Mouse (Mus musculus): ENCODE results near the gene Tspan10. TPM values are rescaled to one million over a fixed set of nuclear protein-coding genes. Genes with fewer than 3 reads are reported as not detected.

Gene Tspan10
- total RNA-seq, 2 experiments from 2014 or later: 1.8 TPM; not detected in 1

DNA sequence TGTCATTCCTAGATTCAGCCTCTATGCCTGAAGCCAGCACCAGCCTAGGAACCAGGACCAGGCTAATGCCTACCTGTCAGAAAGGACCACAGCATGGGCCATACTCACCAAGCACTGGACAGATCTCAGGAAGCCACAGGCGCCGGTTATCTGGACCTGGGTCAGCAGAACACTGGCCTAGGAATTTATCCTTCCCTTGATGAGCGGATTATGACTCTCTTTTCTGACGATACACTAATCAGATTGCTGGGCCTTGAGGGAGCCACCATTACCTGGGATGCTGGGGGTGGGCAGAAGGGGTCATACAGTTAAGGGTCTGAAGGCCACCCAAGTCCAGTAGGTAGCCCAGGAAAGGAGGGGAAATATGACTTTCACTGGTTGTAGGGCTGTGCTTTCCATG lies 10.9 kb downstream of the Tspan10 start, which contains the start of gene Pde6g:
Gene Pde6g, minus strand, starts transcription at position 195 of the 400 bp plus-strand sequence.
- intact Hi-C loops (cut with DNase I): no loop called here

DNA sequence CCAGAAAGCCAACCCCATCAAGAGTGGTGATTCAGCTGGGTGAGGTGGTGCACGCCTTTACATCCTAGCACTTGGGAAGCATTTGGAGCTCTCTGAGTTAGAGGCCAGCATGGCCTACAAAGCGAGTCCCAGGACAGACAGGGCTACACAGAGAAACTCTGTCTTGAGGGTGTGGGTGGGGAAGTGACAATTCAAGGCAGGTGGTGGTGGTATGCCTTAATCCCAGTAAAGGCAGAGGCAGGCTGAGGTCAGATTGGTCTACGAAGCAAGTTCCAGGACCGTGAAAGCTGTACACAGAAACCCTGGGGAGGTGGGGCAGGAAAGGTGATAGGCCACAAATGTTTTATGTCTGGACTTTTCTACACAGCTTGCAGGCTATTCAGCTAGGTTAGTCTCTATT lies 12.5 kb downstream of the Tspan10 start:
- intact Hi-C loops (cut with DNase I): no loop called here

More for the DNA sequence above, 10.9 kb downstream of the Tspan10 start, which contains the start of gene Pde6g:
- DNase-seq (ENCODE audit: low spot score in 2 of 2): no peak

DNA sequence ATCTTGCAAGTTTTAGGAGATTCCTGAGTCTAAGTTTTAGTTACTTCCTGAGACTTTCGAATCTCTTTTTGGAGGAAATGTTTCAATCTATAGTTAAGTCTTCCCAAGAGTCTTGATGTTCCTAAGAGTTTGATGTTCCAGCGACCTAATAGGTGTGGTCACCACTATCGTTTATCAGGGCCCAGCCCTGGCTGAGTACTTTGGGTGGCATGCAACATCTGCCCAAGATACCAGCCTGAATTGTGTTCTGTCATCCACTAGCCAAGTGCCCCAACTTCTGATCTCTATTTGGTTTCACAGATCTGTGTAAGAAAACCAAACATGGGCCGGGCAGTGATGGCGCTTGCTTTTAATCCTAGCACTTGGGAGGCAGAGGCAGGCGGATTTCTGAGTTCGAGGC lies 13.0 kb downstream of the Tspan10 start:
- DNase-seq (ENCODE audit: low spot score in 2 of 2): no peak
- intact Hi-C loops (cut with DNase I): no loop called here

More for the DNA sequence above, 12.5 kb downstream of the Tspan10 start:
- no peak for DNase-seq (ENCODE audit: low spot score in 2 of 2)

DNA sequence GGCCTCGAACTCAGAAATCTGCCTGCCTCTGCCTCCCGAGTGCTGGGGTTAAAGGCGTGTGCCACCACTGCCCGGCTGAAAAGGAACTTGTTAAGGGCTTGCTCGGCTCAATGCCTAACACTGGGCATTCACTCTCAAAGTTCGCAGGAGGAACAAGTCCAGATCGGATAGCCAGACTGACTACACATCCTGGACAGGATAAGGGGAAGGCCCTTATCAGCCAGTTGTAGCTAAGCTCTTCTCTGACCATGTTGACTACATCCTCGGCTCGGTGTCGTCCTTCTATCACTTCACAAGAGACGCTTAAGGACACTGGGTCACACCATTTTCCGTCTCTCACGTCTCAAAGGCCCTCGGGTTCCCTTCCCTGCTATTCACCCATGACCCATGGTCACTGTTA lies 14.9 kb downstream of the Tspan10 start:
- intact Hi-C loops (cut with DNase I): no loop called here
- DNase-seq (ENCODE audit: low spot score in 2 of 2): no peak

DNA sequence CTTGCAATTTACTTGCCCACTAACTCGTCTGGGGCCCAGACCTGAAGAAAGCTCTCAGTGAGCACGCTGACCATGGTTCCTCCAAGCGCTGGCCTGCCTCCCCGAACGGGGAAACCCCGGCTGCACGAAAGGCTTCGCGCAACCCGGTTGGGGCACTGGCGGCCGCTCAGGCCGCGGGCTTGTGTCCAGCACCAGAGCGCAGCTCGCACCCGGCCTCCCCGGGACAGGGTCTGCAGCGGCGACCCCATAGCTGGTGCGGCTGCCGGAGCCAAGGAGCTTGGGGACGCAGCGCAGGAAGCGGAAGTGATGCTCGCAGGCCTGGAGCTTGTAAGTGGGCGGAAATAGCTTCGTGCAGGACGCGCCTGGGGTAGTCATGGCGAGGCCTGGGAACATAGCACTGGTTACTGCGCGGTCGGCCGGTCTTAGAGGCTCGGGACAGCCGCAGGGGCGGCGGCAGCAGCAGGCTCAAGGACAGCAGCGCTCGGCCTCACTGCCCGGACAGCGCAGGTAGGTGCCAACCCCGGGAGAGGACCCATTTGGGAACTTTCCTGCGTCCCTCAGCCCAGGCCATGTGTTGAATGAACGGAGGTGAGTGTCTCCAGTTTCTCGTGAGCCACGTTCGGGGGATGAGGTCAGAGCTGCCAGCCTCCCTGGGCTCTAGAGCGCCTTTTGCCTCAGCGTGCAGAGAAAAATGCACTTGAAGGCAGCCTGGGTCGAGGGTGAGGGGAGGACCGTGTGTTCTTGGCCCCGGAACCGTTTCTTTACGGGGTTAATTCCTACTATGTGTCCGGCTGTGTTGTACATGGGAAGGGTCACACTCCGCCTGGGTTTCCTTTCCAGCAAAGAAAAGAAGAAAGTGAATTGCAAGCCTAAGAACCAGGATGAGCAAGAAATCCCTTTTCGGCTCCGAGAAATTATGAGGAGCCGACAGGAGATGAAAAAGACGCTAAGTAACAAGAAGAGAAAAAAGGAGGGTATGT lies 15.6 kb downstream of the Tspan10 start, which contains the start of the genes Oxld1 and Ccdc137:
Gene Oxld1, minus strand, starts transcription at position 297 of the 980 bp plus-strand sequence.
Gene Ccdc137, plus strand, starts transcription at position 344 of the 980 bp plus-strand sequence.
- intact Hi-C loops (cut with DNase I): no loop called here
- peak; percentile 82 to 85 for DNase-seq (ENCODE audit: low spot score in 2 of 2)

DNA sequence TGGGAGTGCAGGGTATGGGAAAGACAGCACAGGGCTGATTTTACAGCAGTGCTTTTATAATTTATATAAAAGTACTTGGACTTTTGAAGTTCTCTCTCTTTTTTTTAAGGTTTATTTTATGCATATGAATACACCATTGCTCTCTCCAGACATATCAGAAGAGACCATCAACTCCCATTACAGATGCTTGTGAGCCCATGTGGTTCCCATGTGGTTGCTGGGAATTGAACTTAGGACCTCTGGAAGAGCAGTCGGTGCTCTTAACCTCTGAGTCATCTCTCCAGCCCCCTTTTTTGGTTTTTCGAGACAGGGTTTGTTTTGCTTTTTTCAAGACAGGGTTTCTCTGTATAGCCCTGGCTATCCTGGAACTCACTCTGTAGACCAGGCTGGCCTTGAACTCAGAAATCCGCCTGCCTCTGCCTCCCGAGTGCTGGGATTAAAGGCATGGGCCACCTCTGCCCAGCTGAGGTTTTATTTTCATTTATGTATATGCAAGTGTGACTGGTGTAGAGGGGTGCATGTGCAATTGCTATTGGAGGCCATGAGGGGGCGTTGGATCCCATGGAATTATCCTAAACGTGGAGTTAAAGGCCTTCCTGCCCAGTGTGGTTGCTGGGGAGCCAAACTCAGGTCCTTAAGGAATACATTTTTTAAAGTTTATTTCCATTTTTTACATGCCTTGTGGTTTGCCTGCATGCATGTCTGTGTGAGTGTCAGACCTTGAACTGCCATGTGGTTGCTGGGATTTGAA lies 16.6 kb downstream of the Tspan10 start:
- intact Hi-C loops (cut with DNase I): no loop called here
- no peak for DNase-seq (ENCODE audit: low spot score in 2 of 2)

DNA sequence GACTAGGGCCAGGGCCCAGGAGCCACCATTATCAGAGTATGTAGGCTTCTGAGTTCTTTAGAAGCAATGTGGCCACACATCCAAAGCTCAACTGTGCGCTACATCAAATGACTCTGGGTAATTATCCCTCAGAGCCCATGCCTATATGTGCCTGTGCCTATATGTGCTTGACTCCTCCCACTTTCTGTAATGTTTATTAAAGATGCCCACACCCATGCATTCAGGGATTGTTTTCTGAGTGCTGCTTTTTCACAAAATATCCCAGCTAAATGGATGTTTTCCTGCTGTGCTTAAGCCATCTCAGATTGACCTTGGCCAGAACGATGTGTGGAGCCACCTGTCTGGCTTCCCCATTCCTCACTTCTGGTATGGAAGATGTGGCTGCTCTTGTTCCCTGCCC lies 21.1 kb downstream of the Tspan10 start:
- intact Hi-C loops (cut with DNase I): no loop called here
- no peak for DNase-seq (ENCODE audit: low spot score in 2 of 2)

DNA sequence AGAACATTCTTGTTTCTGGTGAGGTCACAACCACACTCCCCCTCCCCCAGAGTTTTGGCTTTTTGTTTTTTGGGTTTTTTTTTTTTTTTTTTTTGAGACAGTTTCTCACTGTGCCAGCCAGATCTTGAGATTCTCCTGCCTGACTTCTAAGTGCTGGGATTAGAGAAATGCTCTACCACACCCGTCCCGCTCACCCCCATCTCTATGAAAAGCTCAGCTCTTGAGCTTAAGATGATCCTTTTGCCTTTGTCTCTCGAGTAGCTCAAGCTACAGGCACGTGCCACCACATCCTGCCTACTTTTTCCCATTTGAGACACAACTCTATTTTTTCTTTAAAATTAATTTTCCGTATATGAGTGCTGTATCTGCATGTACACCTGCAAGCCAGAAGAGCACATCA lies 21.9 kb downstream of the Tspan10 start:
- no peak for DNase-seq (ENCODE audit: low spot score in 2 of 2)
- intact Hi-C loops (cut with DNase I): no loop called here

DNA sequence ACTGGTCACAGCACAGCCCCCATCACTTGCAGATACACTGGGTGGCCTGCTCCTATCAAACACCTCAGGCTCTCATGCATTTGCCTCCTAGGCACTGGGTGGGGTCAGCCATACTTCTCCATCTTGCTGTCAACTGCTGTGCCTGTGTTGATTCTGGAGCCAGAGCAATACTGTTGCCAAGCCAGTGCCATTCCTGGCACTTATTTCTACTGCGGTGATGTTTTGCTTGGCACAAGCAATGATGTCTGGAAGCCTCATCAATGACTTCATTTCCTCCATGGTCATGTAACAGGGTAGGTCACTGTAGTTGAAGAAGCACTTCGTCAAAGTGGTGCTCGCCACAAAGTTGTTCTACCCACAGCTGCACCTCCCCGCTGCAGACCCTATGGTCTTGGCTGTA lies 23.1 kb downstream of the Tspan10 start:
- intact Hi-C loops (cut with DNase I): no loop called here
- DNase-seq (ENCODE audit: low spot score in 2 of 2): no peak

DNA sequence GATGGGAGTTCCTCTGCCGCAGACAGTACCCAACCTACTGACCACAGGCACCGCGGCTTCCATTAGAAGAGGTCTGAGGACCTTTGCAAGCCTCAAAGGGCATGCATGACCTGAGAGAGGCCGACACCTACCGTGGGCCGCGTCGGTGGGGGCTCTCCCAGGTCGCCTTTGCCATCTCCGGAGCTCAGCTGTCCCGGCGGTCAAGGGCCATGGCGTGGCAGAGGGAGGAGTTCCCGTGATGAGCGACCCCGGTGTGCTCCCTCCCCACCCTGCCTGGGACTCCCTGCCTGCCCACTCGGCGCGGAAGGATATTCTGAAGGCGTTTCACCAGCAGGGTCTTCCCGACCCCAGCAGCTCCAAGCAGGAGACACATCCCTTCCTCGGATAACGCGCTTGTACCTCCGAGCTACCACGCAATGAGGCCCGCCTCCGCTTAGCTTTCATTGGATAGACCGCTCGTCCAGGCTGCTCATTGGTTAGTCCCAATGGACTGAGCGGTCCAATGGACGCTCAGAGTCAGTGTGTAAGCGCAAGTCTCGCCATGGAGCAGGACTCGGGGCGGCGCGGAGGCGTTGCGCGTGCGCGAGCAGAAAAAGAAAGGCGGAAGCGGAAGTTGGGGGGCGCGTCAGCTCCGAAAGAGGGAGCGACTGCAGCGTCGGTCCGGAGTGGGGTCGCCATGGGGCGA lies 24.7 kb downstream of the Tspan10 start, which contains the start of gene Arl16:
Gene Arl16, minus strand, starts transcription at position 557 of the 685 bp plus-strand sequence.
- intact Hi-C loops (cut with DNase I): loop anchor here (1.0 kb wide), 1 partner anchor 17 kb away; the partner anchor contains the start of gene Mrpl12

DNA sequence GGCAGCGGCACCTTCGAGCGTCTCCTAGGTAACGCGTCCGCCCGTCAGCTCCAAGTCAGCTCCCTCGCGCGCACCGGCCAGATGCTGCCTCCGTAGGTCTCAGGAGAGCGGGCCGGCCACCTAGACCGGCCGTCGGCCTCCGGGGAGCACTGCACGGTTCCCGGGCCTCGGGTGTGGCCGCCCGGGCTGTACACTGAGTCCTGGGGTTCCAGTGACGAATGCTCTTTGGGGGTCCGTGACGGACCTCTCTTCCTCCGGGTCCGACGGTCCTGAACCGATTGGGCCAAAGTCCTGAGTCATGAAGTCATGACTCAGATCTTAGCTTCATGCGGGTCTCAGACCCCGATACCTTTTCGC lies 25.3 kb downstream of the Tspan10 start:
- intact Hi-C loops (cut with DNase I): loop anchor here (1.0 kb wide), 1 partner anchor 17 kb away; the partner anchor contains the start of gene Mrpl12
- no peak for DNase-seq (ENCODE audit: low spot score in 2 of 2)

More for the DNA sequence above, 24.7 kb downstream of the Tspan10 start, which contains the start of gene Arl16:
- peak; percentile 93 for DNase-seq (ENCODE audit: low spot score in 2 of 2)

DNA sequence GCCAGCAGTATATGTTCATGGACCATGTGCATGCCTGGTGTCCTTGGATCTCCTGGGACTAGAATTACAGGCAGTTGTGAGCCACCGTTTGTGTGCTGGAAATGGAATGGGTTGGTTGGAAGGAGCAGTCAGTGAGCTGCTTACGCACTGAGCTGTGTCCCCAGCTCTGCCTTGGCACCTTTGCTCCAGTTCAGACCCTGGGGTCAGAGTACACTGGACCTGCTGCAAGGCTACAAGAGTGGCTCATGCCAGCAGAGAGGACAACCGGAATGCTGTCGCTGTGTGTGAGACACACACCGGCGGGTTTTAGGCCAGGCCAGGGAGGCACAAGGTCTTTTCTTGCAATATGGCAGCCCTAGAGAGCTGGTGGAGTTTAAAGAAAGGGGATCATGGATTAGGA lies 29.6 kb downstream of the Tspan10 start:
- intact Hi-C loops (cut with DNase I): no loop called here
- no peak for DNase-seq (ENCODE audit: low spot score in 2 of 2)

DNA sequence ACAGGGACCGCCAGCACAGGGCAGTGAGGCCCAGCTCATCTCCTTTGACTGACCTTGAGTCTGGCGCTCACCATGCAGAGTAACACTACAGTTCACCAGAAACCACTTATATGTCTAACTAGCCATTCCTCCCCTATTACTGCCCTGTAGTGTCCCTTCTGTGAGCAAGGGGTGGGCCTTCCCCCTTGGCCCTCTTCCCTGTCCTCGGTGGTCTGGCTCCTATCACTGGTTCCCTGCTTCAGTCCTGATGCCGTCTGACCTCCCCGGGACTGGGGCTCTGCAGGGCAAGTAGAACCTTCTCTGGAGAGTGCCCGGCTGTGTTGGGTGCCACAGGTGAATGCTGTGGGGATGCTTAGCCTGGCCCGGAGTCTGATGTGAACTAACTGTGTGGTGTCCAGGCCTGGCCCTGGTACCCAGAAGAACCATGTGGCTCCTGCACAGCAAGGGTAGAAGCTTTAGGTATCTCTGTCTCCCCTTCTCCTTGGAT lies 41.0 kb downstream of the Tspan10 start:
- intact Hi-C loops (cut with DNase I): loop anchor here (10.0 kb wide), 1 partner anchor 91 kb away; the partner anchor contains the start of gene P4hb
- DNase-seq (ENCODE audit: low spot score in 2 of 2): no peak

DNA sequence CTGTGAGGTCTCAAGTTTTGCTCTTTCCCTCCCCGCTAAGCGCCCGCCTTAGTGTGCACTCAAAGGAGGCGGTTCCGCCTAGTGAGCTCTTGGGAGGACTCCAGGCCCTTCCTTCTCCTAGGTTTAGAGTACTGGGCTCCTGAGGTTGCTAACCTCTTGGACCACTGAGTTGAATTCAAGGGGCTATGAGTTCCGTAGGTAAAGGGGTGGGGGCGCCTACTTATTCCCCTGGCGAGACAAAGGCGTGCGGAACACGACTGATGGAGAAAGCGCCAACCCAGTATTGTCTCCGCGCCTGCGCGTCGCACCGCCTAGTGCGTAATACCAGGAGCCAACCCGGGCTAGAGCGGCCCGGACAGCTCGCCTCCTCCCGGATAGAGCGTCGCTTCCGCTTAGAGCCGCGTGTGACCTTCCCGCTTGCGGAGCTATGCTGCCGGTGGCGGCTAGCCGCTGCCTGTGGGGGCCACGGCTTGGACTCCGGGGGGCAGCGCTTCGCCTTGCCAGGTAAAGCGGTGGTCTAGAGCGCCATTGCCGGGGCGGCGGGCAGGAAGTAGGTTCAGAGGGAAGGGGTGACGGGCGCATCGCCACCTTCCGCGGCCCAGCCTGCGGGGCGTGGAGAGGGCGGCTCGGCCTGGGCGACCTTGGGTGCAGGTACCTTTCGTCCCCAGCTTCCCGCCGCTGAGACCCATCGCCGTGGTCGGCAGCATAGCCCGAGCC lies 42.0 kb downstream of the Tspan10 start, which contains the start of gene Mrpl12:
Gene Mrpl12, plus strand, starts transcription at position 349 of the 717 bp plus-strand sequence.
- peak; percentile 91 to 92 for DNase-seq (ENCODE audit: low spot score in 2 of 2)
- intact Hi-C loops (cut with DNase I): loop anchor here (1.0 to 10.0 kb wide), 2 partner anchors 17 to 90 kb away; partner anchors contain the start of genes Arl16 and P4hb

DNA sequence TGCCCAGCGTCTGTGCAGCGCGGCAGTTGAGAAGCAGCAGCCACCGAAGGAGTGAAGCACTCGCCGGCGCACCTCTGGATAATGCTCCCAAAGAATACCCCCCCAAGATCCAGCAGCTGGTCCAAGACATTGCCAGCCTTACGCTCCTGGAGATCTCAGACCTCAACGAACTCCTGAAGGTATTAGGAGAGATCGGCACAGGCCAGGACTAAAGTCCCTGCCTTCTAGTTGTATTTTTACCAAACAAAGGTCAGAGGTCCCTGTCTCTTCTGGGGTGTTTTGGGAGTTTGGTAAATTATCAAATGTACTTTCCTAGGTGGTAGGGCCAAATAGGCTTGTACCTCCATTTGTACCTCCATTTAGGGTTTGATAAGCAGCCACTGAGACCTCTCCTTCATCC lies 42.8 kb downstream of the Tspan10 start:
- DNase-seq (ENCODE audit: low spot score in 2 of 2): no peak
- intact Hi-C loops (cut with DNase I): loop anchor here (5.0 to 10.0 kb wide), 2 partner anchors 62 to 90 kb away; partner anchors contain the start of genes Mcrip1 and P4hb

DNA sequence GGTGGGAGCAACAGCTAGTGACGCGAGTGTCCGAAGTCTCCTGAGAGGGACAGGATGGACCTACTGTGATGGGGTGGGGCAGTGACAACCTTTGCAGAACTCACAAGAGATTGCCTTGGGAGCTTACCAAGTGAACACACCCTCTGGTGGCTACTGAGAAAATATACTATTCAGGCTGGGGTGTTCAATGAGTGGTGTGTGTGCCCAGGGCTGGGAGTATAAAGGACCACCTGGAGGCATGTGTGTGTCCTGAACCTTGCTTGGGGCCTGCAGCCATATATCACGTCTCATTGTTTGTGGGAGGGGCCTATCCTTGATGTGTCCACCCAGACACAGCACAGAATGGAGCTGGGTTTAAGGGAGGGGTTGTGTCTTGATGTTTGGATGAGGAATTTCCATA lies 46.1 kb downstream of the Tspan10 start:
- no peak for DNase-seq (ENCODE audit: low spot score in 2 of 2)
- intact Hi-C loops (cut with DNase I): loop anchor here (5.0 to 10.0 kb wide), 2 partner anchors 59 to 86 kb away; partner anchors contain the start of genes Mcrip1 and P4hb

DNA sequence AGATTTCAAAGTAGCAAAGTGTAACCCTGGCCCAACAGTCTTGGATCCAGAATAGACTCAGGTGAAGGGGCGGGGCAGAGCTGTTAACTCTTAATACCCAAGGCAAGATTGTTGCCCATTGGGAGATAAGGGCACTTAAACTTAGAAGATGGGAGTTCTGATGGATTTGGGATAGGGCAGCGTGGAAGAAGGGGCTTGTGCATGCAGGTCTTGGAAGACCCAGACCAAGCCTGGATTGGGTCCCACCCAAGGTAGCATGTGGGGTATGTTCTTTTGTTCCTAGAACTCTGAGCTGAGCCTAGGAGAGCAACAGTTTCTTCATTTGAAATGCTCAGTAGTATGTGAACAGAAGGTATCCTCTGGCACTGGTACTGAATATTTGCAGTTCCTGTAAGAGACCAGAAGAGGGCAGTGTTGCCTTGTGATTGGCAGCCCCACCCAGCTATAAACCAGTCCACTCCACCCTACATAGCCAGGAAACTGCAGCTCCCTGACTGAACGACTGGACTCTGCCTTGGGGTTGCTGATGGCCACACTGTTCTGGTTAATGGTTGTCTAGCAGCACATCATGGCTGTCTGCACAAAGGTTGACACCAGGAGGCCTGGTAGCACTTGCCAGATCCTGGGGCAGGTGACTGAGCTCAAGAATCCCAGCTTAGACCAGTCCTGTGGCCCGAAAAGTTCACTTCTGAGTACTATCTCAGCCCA lies 46.8 kb downstream of the Tspan10 start:
- DNase-seq (ENCODE audit: low spot score in 2 of 2): peak; percentile 46 to 58
- intact Hi-C loops (cut with DNase I): loop anchor here (5.0 to 10.0 kb wide), 2 partner anchors 58 to 86 kb away; partner anchors contain the start of genes Mcrip1 and P4hb

Measured in left cerebral cortex, postnatal 36 days (tissue).